Mouse (Mus musculus) hindbrain, embryonic 16.5 days (tissue): ENCODE results near the gene Ins2. TPM values are rescaled to one million over a fixed set of nuclear protein-coding genes. Genes with fewer than 3 reads are reported as not detected.
A peak's percentile ranks its signal among the peaks of the same experiment; 100 is the strongest.

Source experiments
- ATAC-seq: fragments of 200-750 bp; cut with Nextera tagmentation; 2 replicates; pipeline ENCODE4 v1.8.0; 2017; ENCODE audit warnings: moderate TSS enrichment, moderate library complexity
- H3K27ac ChIP-seq: fragments of 300-500 bp; sonication (generic); 2 replicates; pipeline ENCODE4 v1.5.1; 2014; ENCODE audit warnings: low read depth, mild to moderate bottlenecking, control low read depth, low read length, moderate library complexity
- H3K27me3 ChIP-seq: fragments of 300-500 bp; sonication (generic); replicated peaks from 2 replicates; pipeline ENCODE4 v1.6.1; 2014; ENCODE audit warnings: low read length; ENCODE audit not compliant: control insufficient read depth, insufficient read depth
- H3K36me3 ChIP-seq: fragments of 300-500 bp; sonication (generic); 2 replicates; pipeline ENCODE4 v1.6.1; 2014; ENCODE audit warnings: mild to moderate bottlenecking, low read length, moderate library complexity, mixed read lengths; ENCODE audit not compliant: control insufficient read depth, insufficient read depth
- H3K4me1 ChIP-seq: fragments of 300-500 bp; sonication (generic); 2 replicates; pipeline ENCODE4 v1.6.1; 2014; ENCODE audit warnings: low read depth, low read length; ENCODE audit not compliant: control insufficient read depth, insufficient read depth
- H3K4me2 ChIP-seq: fragments of 300-500 bp; sonication (generic); 2 replicates; pipeline ENCODE4 v1.6.1; 2014; ENCODE audit warnings: mild to moderate bottlenecking, low read length, control low read depth, moderate library complexity
- H3K4me3 ChIP-seq: fragments of 300-500 bp; sonication (generic); 2 replicates; pipeline ENCODE4 v1.5.1; 2014; ENCODE audit warnings: mild to moderate bottlenecking, low read length, control low read depth, moderate library complexity
- H3K9ac ChIP-seq: fragments of 300-500 bp; sonication (generic); 2 replicates; pipeline ENCODE4 v1.6.1; 2014; ENCODE audit warnings: low read depth, mild to moderate bottlenecking, control low read depth, low read length, moderate library complexity
- H3K9me3 ChIP-seq: fragments of 300-500 bp; sonication (generic); 2 replicates; pipeline ENCODE4 v1.6.1; 2014; ENCODE audit warnings: mild to moderate bottlenecking, low read length, moderate library complexity; ENCODE audit not compliant: control insufficient read depth
- WGBS: fragments of 180-500 bp; shearing (Covaris S2); extraction: QIAGEN DNeasy Blood & Tissue Kit; methylation state at CpG from one replicate; pipeline ENCODE4 v1.1.7; 2014; 5-methylcytosine and 5-hydroxymethylcytosine counted together
- polyA plus RNA-seq: library from polyadenylated mRNA; unstranded; fragments of >200 nt; fragmentation: Nextera tagmentation; extraction: Ambion mirVana; gene quantifications from 2 replicates; pipeline ENCODE4 v1.2.1, GENCODE M21; 2015

The Ins2 gene
- polyA plus RNA-seq, 1 experiment from 2014 or later = 3.4 TPM

DNA sequence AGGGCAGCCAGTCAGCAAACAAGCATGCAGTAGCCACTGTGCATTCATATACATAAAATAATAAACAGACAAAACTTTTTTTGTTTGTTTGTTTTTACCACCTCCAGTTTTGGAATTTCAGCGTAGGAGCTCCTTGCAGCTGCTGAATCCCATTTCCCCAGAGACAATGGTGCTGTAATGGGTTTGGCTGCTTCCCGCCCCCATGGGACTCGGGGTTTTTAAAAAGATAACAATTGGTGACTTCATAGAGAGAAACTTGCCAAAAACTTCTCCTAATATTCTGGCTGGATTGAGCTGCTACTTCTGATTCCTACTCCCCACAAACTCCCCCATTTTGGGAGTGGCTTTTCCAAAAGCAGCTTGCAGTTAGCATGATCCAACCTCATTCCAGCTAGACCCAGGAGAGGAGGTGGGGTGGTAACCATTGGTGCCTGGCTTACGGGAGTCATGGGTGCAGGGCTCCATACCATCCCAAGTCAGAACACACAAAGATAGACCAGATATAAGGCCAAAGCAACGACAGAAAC, 43.8 kb downstream of the Ins2 start:
- no peak overlapping the region for H3K27ac ChIP-seq
- H3K9ac ChIP-seq = no peak overlapping the region
- no peak for ATAC-seq
- H3K9me3 ChIP-seq = no peaks in the 10 kb centered on the region
- no peak overlapping the region for H3K4me3 ChIP-seq
- H3K4me1 ChIP-seq = no peaks in the 10 kb centered on the region
- H3K27me3 ChIP-seq = no peaks in the 10 kb centered on the region
- no peak overlapping the region for H3K4me2 ChIP-seq
- H3K36me3 ChIP-seq = no peaks in the 10 kb centered on the region
- WGBS = 58% methylated on average over 5 of the region's 5 CpGs

DNA sequence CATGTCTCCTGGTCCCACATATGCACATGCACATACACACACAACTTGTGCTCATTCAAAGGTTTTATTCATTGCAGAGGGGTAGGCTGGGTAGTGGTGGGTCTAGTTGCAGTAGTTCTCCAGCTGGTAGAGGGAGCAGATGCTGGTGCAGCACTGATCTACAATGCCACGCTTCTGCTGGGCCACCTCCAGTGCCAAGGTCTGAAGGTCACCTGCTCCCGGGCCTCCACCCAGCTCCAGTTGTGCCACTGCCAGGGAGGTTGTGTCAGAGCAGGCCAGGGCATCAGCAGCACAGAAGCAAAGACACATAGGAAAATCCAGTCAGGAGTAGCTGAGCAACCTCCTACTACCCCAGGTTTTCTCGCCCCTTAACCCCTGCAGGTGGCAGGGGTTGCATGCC, 64.6 kb downstream of the Ins2 start:
- no peak for ATAC-seq
- Histone ChIP-seq H3K9me3 (no peaks in the 10 kb centered on the region), H3K9ac (no peak overlapping the region), H3K36me3 (no peaks in the 10 kb centered on the region), H3K4me3 (no peak overlapping the region), H3K27ac (no peak overlapping the region), H3K4me1 (no peaks in the 10 kb centered on the region), H3K27me3 (no peaks in the 10 kb centered on the region), H3K4me2 (no peak overlapping the region)
- 91% methylated on average over 2 of the region's 3 CpGs for WGBS

DNA sequence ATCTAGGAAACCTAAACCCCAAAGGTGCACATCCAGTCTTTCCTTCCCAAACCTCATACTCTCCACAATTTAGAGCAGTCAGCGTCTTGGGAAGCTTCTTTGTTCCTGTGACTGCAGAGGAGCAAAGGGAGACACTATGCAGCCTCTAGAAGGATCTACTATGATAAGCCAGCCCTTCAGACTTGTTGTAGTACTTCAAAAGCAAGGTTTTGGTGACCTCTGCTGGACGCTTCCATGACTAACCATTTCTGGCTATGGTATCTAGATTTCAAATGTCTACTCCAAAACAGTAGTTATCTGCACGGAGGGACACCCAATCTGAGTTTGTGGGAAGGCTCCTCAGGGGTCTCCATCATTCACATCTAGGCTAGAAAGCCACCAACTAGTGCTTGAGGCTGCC, 67.5 kb downstream of the Ins2 start:
- H3K27ac ChIP-seq = no peak overlapping the region
- no peak overlapping the region for H3K4me3 ChIP-seq
- WGBS = 8% methylated on average over 3 of the region's 3 CpGs
- H3K4me1 ChIP-seq = no peaks in the 10 kb centered on the region
- no peaks in the 10 kb centered on the region for H3K27me3 ChIP-seq
- no peak overlapping the region for H3K9ac ChIP-seq
- no peak overlapping the region for H3K4me2 ChIP-seq
- peak; percentile 76 for ATAC-seq
- H3K9me3 ChIP-seq = no peaks in the 10 kb centered on the region
- H3K36me3 ChIP-seq = no peaks in the 10 kb centered on the region

DNA sequence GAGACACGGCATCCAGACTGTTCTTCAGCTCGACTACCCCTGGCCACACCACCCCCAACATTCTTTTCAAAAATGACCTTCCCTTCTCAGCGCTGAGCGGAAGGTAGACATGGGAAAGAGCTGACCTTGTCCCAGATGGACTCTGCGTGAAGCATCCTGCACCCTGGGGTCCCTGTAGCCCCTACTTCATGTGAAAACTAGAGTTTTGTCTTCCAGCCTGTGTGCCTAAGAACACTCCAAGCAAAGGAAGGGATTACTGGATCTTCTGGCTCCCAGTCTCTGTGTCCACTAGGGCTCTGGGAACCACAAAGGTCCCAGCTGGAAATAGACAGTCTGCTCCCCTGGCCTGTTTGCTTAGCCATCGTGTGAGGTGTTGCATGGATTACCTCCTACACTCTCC, 68.0 kb downstream of the Ins2 start:
- WGBS = 63% methylated on average over 6 of the region's 6 CpGs
- H3K27me3 ChIP-seq = no peaks in the 10 kb centered on the region
- no peaks in the 10 kb centered on the region for H3K4me1 ChIP-seq
- no peaks in the 10 kb centered on the region; the same call in 1 of the 2 replicates for H3K9me3 ChIP-seq
- H3K4me3 ChIP-seq = no peak overlapping the region
- H3K36me3 ChIP-seq = no peaks in the 10 kb centered on the region
- no peak overlapping the region for H3K9ac ChIP-seq
- no peak overlapping the region for H3K27ac ChIP-seq
- no peak for ATAC-seq
- no peak overlapping the region for H3K4me2 ChIP-seq

DNA sequence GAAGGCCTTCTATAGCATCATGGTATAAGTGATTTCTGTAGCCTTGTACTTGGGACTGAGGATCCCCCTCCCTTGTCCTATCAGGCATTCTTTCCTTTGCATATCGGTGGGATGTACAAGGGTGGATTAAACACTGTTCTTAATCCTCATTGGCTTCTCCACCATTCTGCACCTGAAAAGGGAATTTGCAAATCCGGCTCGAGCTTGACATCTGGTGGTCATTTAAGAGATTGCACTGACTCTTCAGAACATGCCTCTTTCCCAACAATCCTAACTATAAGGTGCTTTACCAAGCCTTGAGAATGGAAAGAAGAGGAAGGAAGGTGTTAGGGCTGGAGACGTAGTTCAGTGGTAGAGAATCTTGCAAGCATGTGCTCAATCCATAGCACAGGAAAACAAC, 71.1 kb downstream of the Ins2 start:
- 16% methylated on average over 4 of the region's 4 CpGs for WGBS
- Histone ChIP-seq H3K4me2 (no peak overlapping the region), H3K4me3 (no peak overlapping the region), H3K4me1 (no peaks in the 10 kb centered on the region), H3K27ac (no peak overlapping the region), H3K9me3 (no peaks in the 10 kb centered on the region; the same call in 1 of the 2 replicates), H3K36me3 (no peaks in the 10 kb centered on the region), H3K27me3 (no peaks in the 10 kb centered on the region), H3K9ac (no peak overlapping the region)
- no peak; the same call in 1 of the 2 replicates for ATAC-seq

DNA sequence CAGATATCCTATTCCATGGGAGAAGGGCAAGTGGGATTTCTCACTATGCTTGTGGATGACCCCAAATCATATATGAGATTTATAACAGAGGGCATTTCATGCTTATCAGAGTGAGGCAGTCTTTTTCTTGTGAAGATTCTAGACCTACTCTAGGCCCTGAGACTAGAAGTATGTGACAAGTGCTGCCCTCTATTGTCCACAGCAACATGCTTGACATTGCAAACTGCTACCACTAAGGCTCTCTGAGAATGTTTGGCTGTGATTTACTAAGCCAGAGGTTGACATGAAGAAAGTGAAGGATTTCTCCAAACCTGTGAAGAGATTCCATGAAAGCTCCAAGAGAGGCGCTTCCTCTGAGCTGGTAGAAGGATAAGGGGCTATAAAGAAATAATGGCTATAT, 72.1 kb downstream of the Ins2 start:
- Histone ChIP-seq H3K36me3 (no peaks in the 10 kb centered on the region), H3K9ac (no peak overlapping the region), H3K4me1 (no peaks in the 10 kb centered on the region), H3K4me3 (no peak overlapping the region), H3K27ac (no peak overlapping the region), H3K27me3 (peaks cover 6% of the 10 kb centered on the region), H3K9me3 (no peaks in the 10 kb centered on the region; the same call in 1 of the 2 replicates), H3K4me2 (no peak overlapping the region)
- WGBS = 86% methylated on average over 1 of the region's 1 CpGs
- no peak for ATAC-seq

DNA sequence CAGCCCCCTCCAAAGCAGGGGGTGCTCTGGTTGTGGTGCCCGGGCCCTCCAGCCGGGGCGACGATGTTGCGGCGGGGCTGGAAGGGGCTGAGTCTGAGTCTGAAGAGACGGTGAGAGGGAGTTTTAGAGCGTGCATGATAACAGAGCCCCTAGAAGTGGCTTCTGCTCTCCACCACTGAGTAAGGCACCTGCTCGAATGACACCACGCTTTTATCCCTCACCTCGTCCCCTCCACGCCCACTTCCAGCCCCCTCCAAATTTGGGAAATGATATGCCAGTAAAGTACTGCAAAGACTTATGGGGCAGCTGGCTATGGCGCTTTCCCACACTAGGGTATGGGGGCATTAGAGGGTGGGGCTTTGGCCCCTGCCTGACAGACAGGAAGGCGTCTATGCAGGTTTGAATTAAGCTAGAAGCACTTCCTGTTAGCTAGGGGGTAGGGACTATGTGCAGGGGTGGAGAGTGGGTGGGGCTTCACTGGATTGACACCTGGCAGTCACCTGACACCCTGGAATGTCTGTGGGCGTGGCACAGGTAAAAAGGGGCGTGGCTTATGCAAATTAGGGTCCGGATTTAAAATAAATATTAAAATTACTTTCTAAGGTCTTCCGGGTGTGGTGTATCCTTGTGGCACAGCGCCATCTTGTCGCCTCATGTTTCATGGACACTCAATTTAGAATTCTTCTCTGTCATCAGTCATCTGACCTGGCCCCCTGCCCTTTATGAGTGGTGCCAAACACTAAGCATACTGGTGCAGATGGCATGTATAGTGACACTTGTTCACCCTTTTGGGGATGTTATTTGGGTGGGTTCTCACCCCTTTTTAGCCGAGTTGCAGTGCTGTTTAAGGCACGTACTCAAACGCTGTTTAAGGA, 73.2 kb downstream of the Ins2 start, which contains the start of gene Gm49394:
Gm49394 (minus strand) TSS at position 192 of the 875 bp plus-strand sequence.
- Histone ChIP-seq H3K9ac (no peak within 1 kb of the TSS), H3K4me2 (no peak within 1 kb of the TSS), H3K27me3 (peaks cover 16% of the 10 kb centered on the region), H3K36me3 (no peaks in the 10 kb centered on the region), H3K9me3 (no peaks in the 10 kb centered on the region; the same call in 1 of the 2 replicates), H3K27ac (no peak within 1 kb of the TSS), H3K4me1 (no peaks in the 10 kb centered on the region), H3K4me3 (no peak within 1 kb of the TSS)
- no peak for ATAC-seq
- 85% methylated on average over 23 of the region's 23 CpGs for WGBS

DNA sequence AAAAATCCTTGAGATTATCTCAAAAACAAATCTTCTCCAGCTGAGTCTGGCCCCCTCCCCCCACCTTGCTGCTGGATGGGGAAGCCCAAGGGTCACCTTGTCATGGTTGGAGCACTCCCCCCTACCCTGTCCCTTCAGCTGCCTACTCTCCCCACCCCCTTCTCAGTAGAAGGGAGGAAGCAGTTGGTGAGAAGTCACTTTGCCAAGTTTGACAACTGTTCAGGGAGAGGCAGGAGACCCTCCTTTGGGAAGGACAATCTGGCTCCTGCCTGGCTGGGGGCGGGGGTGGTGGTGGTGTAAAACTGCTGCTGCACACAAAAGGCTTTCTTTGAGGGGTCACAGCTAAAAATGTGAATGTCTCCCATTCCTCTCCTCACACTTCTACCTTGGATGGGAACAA, 74.9 kb downstream of the Ins2 start:
- Histone ChIP-seq H3K4me2 (no peak overlapping the region), H3K4me3 (no peak overlapping the region), H3K27me3 (peaks cover 25% of the 10 kb centered on the region), H3K9me3 (no peaks in the 10 kb centered on the region; the same call in 1 of the 2 replicates), H3K36me3 (no peaks in the 10 kb centered on the region), H3K27ac (no peak overlapping the region), H3K4me1 (peaks cover 3% of the 10 kb centered on the region; the same call in 1 of the 2 replicates), H3K9ac (no peak overlapping the region)
- ATAC-seq = no peak
- WGBS = 83% methylated on average over 1 of the region's 1 CpGs

DNA sequence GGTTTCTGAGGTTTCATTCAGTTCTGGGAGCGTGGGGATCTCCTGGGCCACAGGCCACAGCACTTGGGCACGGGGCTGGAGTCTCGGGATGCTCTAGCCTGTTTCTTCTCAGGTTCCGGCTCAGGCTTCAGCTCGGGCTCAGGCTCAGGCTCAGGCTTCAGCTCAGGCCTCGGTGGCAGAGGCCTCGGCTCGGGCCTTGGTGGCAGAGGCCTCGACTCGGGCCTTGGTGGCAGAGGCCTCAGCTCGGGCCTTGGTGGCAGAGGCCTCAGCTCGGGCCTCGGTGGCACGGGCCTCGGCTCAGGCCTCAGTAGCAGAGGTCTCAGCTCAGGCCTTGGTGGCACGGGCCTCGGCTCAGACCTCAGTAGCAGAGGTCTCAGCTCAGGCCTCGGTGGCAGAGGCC, 75.7 kb downstream of the Ins2 start:
- no peaks in the 10 kb centered on the region; the same call in 1 of the 2 replicates for H3K9me3 ChIP-seq
- no peak overlapping the region for H3K4me2 ChIP-seq
- no peak for ATAC-seq
- peaks cover 3% of the 10 kb centered on the region; the same call in 1 of the 2 replicates for H3K4me1 ChIP-seq
- H3K27me3 ChIP-seq = peaks cover 32% of the 10 kb centered on the region
- no peaks in the 10 kb centered on the region for H3K36me3 ChIP-seq
- H3K4me3 ChIP-seq = no peak overlapping the region
- H3K27ac ChIP-seq = no peak overlapping the region
- H3K9ac ChIP-seq = no peak overlapping the region
- WGBS = 95% methylated on average over 18 of the region's 18 CpGs
